ENCODE assay signal across 10 mouse cellular contexts in genomic region chr15:97786412-97787112, GRCm38 (mm10). TPM values are rescaled to one million over a fixed set of nuclear protein-coding genes. Genes with fewer than 3 reads are reported as not detected.
DNase-seq lines count a peak whose midpoint lies in the region; ATAC-seq lines count a peak whose summit lies in the region.
"Had no signal": no experiment of that assay in that cellular context is flagged by ENCODE, and none has a peak within 500 bp of the region (broad histone marks: within the 10 kb centered on the region; RNA-seq: fewer than 3 reads in every experiment).

No protein-coding gene starts in this region.

- WGBS in midbrain, embryonic 11.5 days: 85% methylated on average over 10 of the region's 10 CpGs
- WGBS in midbrain, embryonic 16.5 days: 87% methylated on average over 10 of the region's 10 CpGs
- 83% methylated on average over 10 of the region's 10 CpGs for WGBS in forebrain, embryonic 16.5 days

- H3K4me1 ChIP-seq in midbrain, embryonic 11.5 days (ENCODE audit: control insufficient read depth, insufficient read depth, low read length): peaks cover 7% of the 10 kb centered on the region
- peaks cover 17% of the 10 kb centered on the region; the same call in 1 of the 2 replicates for H3K4me1 ChIP-seq in midbrain, embryonic 16.5 days (ENCODE audit: control insufficient read depth, insufficient read depth, low read length)
- peaks cover 33% of the 10 kb centered on the region for H3K4me1 ChIP-seq in forebrain, embryonic 16.5 days (replicated peaks; ENCODE audit: control insufficient read depth, insufficient read depth, low read length)

- no peaks in the 10 kb centered on the region for H3K9me3 ChIP-seq in midbrain, embryonic 11.5 days (ENCODE audit: control insufficient read depth, low read length)
- H3K9me3 ChIP-seq in midbrain, embryonic 16.5 days (replicated peaks; ENCODE audit: control insufficient read depth, low read length, poor library complexity, severe bottlenecking): no peaks in the 10 kb centered on the region
- H3K9me3 ChIP-seq in forebrain, embryonic 16.5 days (ENCODE audit: control insufficient read depth, low read length): no peaks in the 10 kb centered on the region

- no peak for ATAC-seq in midbrain, embryonic 11.5 days (ENCODE audit: low FRiP score)
- ATAC-seq in midbrain, embryonic 16.5 days: no peak
- ATAC-seq in forebrain, embryonic 16.5 days: no peak

- peak; percentile 52 for DNase-seq in cerebellum, adult 11-12 months
- DNase-seq in cerebellum, adult 18-20 months: no peak
- peak; percentile 90 for DNase-seq in midbrain, embryonic 11.5 days (ENCODE audit: low spot score, missing footprints)
- DNase-seq in fibroblast of lung, adult 2 months (ENCODE audit: low read depth): peak; percentile 89
- peak; percentile 51 to 67 for DNase-seq in spleen, postnatal 10 days (ENCODE audit: low spot score in 2 of 2)
- no peak for DNase-seq in ovary, adult 18-20 months (ENCODE audit: low spot score)

- H3K27ac ChIP-seq in midbrain, embryonic 11.5 days (ENCODE audit: low read depth, low read length): no peak overlapping the region
- no peak overlapping the region for H3K27ac ChIP-seq in midbrain, embryonic 16.5 days (ENCODE audit: low read length)
- no peak overlapping the region for H3K27ac ChIP-seq in forebrain, embryonic 16.5 days (ENCODE audit: low read length)

- no peaks in the 10 kb centered on the region for H3K36me3 ChIP-seq in midbrain, embryonic 11.5 days (ENCODE audit: control insufficient read depth, insufficient read depth, low read length)
- peaks cover 4% of the 10 kb centered on the region; the same call in 1 of the 2 replicates for H3K36me3 ChIP-seq in midbrain, embryonic 16.5 days (ENCODE audit: control insufficient read depth, insufficient read depth, low read length)
- H3K36me3 ChIP-seq in forebrain, embryonic 16.5 days (ENCODE audit: control insufficient read depth, insufficient read depth): peaks cover 4% of the 10 kb centered on the region

- H3K4me3 ChIP-seq in midbrain, embryonic 11.5 days (ENCODE audit: low read depth, low read length): no peak overlapping the region
- no peak overlapping the region for H3K4me3 ChIP-seq in midbrain, embryonic 16.5 days (ENCODE audit: low read depth, low read length)
- H3K4me3 ChIP-seq in forebrain, embryonic 16.5 days (replicated peaks; ENCODE audit: low read length): no peak overlapping the region

- H3K27me3 ChIP-seq in midbrain, embryonic 11.5 days (ENCODE audit: control insufficient read depth, insufficient read depth, low read length): peaks cover 4% of the 10 kb centered on the region
- peaks cover 3% of the 10 kb centered on the region; the same call in 1 of the 2 replicates for H3K27me3 ChIP-seq in midbrain, embryonic 16.5 days (ENCODE audit: control insufficient read depth, insufficient read depth, low read depth, low read length)
- H3K27me3 ChIP-seq in forebrain, embryonic 16.5 days (replicated peaks; ENCODE audit: control insufficient read depth, insufficient read depth, low read length): 0 out of 2 replicates have a peak, but pooled peaks cover 4% of the 10 kb centered on the region

- no peak overlapping the region for H3K9ac ChIP-seq in midbrain, embryonic 11.5 days (ENCODE audit: low read length)
- no peak overlapping the region for H3K9ac ChIP-seq in midbrain, embryonic 16.5 days (ENCODE audit: low read depth, low read length)
- no peak overlapping the region for H3K9ac ChIP-seq in forebrain, embryonic 16.5 days (replicated peaks; ENCODE audit: low read depth, low read length)

- no peak overlapping the region for H3K4me2 ChIP-seq in midbrain, embryonic 11.5 days
- no peak overlapping the region for H3K4me2 ChIP-seq in midbrain, embryonic 16.5 days (ENCODE audit: low read length)
- no peak overlapping the region for H3K4me2 ChIP-seq in forebrain, embryonic 16.5 days (ENCODE audit: low read length)

RNA-seq across cellular contexts. Expression of gene Slc48a1, which starts 8.2 kb away (rescaled TPM):
- 32.6 and 33.6 TPM in 2 replicates for polyA plus RNA-seq in midbrain, embryonic 11.5 days (2014; fragmentation: Nextera tagmentation; extraction: Ambion mirVana)
- 92.1 and 100 TPM in 2 replicates for polyA plus RNA-seq in midbrain, embryonic 16.5 days (2015; fragmentation: Nextera tagmentation; extraction: Ambion mirVana)
- 72.9 and 78.2 TPM in 2 replicates for polyA plus RNA-seq in forebrain, embryonic 16.5 days (2015; fragmentation: Nextera tagmentation; extraction: Ambion mirVana)

RNA-seq across cellular contexts. Expression of gene Rapgef3, which starts 18.8 kb away (rescaled TPM):
- 3.0 and 3.2 TPM in 2 replicates for polyA plus RNA-seq in midbrain, embryonic 11.5 days (2014; fragmentation: Nextera tagmentation; extraction: Ambion mirVana)
- 19.7 and 21.3 TPM in 2 replicates for polyA plus RNA-seq in midbrain, embryonic 16.5 days (2015; fragmentation: Nextera tagmentation; extraction: Ambion mirVana)
- 8.9 and 13.3 TPM in 2 replicates for polyA plus RNA-seq in forebrain, embryonic 16.5 days (2015; fragmentation: Nextera tagmentation; extraction: Ambion mirVana)

RNA-seq across cellular contexts. Expression of gene Endou, which starts 55.4 kb away (rescaled TPM):
- 0.18 and 0.32 TPM in 2 replicates for polyA plus RNA-seq in midbrain, embryonic 11.5 days (2014; fragmentation: Nextera tagmentation; extraction: Ambion mirVana)
- polyA plus RNA-seq in midbrain, embryonic 16.5 days (2015; fragmentation: Nextera tagmentation; extraction: Ambion mirVana): 0.14 and 0.23 TPM in 2 replicates
- polyA plus RNA-seq in forebrain, embryonic 16.5 days (2015; fragmentation: Nextera tagmentation; extraction: Ambion mirVana): 0.18 and 0.42 TPM in 2 replicates
- polyA plus RNA-seq: intestine, embryonic 14.5 days; neural tube, embryonic 14.5 days had no signal

RNA-seq across cellular contexts. Expression of gene Hdac7, which starts 57.7 kb away (rescaled TPM):
- polyA plus RNA-seq in midbrain, embryonic 11.5 days (2014; fragmentation: Nextera tagmentation; extraction: Ambion mirVana): 14.6 and 16.7 TPM in 2 replicates
- 28.6 and 31.5 TPM in 2 replicates for polyA plus RNA-seq in midbrain, embryonic 16.5 days (2015; fragmentation: Nextera tagmentation; extraction: Ambion mirVana)
- 21.7 and 31.1 TPM in 2 replicates for polyA plus RNA-seq in forebrain, embryonic 16.5 days (2015; fragmentation: Nextera tagmentation; extraction: Ambion mirVana)

Comparison
In these comparisons a context has a peak if more than half of its experiments do, and no peak if none do; other contexts are left out.
1. DNase-seq: peak in cerebellum, adult 11-12 months (single experiment), midbrain, embryonic 11.5 days (single experiment), fibroblast of lung, adult 2 months (single experiment) and spleen, postnatal 10 days (2 of 2); none in cerebellum, adult 18-20 months (0 of 2) and ovary, adult 18-20 months (single experiment).